Mouse (Mus musculus) CH12.LX (cell line): ENCODE results near the gene Nectin3.

Source experiments
- CTCF ChIP-seq, 2 experiments: IDR thresholded peaks in 1 of 2; conservative IDR thresholded peaks in 1 of 2; 2 replicates each; pipeline ENCODE4 v1.5.1; 2011 to 2012; ENCODE audit warnings: low read depth in 2 of 2, low read length in 2 of 2, improper control_type of control experiment in 1 of 2, inconsistent platforms in 1 of 2, mild to moderate bottlenecking in 1 of 2, moderate library complexity in 1 of 2
- TBP ChIP-seq: conservative IDR thresholded peaks from 2 replicates; pipeline ENCODE4 v1.6.1; 2011; ENCODE audit warnings: low read depth, low read length, improper control_type of control experiment

DNA sequence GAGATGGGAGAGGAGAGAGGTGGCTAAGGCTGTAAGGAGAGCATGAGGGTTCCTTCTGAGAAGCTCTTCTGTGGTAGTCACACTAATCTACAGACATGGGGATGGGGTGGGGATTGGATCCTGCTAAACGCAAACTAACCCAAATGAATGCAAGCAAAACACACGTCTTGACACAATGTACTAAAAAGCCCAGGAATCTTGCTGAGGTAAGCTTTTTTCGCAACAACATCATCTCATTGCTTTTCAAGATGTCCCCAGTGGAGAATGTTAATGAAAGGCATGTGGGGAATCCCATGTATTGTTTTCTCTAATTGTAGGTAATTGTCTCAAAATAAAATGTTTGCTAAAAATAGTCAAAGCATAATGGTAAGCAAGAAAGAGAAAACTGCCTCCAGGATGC, 141.7 kb downstream of the Nectin3 start:
- no peak for TF ChIP-seq CTCF (conservative IDR thresholded peaks at IDR 0.05 in 1 of 2, IDR thresholded peaks at IDR 0.05 in 1 of 2; ENCODE audit: low read depth in 2 of 2, low read length in 2 of 2)
- TF ChIP-seq TBP = no peak
